Mouse (Mus musculus) cerebellum, adult (tissue): ENCODE measurements at regions not wholly inside any gene's neighbourhood (a gene's known extent, or its start where the extent isn't known, plus 50 kb on each side); places are given as distances from the start of the nearest gene placed in this dataset.

ENCODE experiments used
- ATAC-seq: cut with Nextera tagmentation; 2 replicates; pipeline ENCODE4 v1.9.2; 2017; ENCODE audit warnings: mild to moderate bottlenecking, moderate library complexity, mixed read lengths; ENCODE audit not compliant: insufficient number of reproducible peaks, low FRiP score, low TSS enrichment

DNA sequence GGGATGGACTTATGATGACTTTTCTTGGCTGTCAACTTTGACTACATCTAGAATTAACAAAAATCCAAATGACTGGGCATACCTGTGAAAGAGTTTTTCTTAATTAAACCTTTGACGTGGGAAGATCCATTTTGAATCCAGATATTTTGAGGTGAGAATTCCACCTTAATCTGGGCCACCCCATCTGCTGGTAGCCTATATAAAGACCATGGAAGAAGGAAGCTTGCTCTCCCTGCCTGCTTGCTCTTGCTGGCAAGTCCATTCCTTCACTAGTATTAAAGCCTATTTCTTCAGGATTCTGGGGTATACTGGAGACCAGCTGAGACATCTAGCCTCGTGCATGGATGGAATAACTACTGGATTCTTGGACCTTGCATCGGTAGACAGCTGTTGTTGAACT, 80.9 kb upstream of the Fndc3a start:
- no peak for ATAC-seq

DNA sequence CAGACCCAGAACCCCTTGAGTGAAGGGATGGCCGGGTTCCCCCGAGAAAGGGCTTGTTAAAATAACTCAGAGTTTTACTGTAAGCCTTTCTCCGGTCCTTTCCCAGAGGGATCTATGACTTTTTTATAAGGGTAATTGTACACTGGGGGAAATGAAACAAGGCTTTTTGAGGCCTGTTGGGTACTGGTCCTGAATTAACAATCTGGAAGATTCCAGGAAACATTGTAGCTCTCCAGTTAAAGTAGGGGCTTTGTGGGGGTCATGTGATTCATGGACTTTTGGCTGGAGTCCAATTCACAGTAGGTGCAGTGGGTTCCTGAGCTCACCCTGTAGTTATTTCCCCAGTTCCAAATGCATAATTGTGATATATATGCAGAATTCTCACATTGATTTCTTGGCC, 77.1 kb upstream of the Fndc3a start:
- ATAC-seq, result no peak

DNA sequence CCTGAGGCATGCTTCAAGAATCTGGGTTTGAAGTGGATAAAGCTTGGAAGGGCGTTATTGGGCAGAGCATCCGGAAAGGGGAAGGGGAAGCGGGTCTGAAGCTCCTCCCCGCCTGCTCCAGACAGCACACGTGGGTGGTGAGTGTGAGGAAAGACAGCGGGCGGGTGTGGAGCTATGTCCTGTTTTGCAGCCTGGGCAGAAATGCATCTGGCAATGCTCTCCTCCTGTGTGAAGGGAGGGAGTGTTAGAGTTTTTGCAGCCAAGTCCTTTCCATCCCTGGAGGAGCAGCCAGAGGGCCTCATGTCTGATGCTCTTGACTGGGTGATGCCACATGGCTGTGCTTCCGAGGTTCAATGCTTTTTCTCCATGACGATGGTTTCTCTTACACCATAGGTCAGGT, 73.4 kb upstream of the Fndc3a start:
- no peak for ATAC-seq

GRCm38 (mm10) chr14:72779446-72779845, 69.6 kb upstream of the Fndc3a start:
- no peak for ATAC-seq

DNA sequence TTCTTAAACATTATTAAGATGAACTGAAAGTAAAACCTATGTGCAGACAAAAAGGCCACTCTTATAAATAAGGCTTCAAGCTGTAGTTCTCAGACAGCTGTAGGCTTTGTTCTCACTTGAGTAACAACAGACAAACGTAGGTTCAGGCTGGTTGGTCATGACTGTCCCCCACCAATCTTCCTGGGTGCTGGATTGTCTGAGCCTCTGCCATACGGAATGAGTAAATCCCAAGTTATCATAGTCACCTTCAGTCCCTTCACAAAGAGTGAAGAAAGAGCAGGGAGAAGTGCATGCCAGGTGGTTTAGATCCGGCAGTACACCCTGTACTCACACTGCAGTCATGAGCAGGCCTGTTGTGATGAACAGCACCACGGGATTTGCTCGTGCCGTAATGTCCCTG, 69.0 kb upstream of the Fndc3a start:
- no peak for ATAC-seq

DNA sequence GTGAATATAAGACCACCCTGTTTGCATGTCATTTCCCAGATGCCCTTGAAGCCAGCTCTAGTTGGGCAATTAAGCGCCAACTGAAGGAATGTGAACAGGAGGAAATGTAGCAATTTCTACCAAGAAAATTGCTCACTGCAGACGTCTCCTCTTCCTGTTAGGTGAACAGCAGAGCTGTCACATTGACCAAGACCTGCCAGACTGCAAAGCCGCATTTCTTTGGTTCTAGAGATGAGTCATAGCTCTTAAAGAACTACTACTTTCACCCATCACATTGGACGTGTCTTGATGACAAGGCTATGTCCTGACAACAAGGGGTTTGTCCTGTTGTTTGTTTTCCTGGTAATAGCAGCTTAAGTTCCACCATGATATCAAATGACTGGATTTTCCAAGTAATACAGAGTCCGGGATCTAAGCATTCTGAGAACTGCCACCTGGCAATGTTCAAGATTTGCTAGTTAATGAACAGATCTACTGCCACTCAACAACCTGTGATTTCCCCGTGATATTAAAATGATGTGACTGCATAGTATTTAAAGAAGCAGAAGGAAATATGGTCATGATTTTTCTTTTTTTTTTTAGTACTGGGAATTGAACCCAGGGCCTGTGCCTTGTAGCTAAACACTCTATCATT, 68.2 kb upstream of the Fndc3a start:
- ATAC-seq, result no peak

DNA sequence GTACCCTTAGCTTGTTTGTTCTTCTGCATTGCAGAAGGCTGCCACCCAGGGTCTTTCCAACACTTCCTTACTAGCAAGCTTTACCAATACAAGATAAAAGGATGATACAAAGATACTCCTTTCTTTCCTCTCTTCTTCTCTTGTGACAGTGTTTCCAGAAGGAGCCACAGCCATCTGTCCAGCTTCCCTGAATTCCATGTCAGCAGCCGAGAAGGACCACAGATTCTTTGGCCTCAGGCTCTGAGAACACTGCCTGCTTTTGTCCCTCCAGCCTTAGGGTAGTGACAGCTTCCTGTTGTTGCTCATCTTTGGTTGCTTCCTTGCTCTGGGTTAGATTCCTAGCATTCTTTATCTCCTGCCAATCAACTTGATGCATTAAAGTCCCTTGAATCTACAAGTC, 60.4 kb upstream of the Fndc3a start:
- ATAC-seq, result no peak

- ATAC-seq, result no peak
These were observed 50.3 kb upstream of the Fndc3a start for GRCm38 (mm10) chr14:72760123-72760522.
